Mouse (Mus musculus) midbrain, embryonic 14.5 days (tissue): ENCODE results near the gene Rnf157. TPM values are rescaled to one million over a fixed set of nuclear protein-coding genes. Genes with fewer than 3 reads are reported as not detected.

Experiments
- ATAC-seq: fragments of 200-750 bp; cut with Nextera tagmentation; 2 replicates; pipeline ENCODE4 v1.8.0; 2017; ENCODE audit warnings: moderate number of reproducible peaks, moderate library complexity; ENCODE audit not compliant: low FRiP score, low TSS enrichment
- DNase-seq: peaks from one replicate; pipeline ENCODE4 v3.0.0-alpha.2; 2015
- H3K27ac ChIP-seq: fragments of 300-500 bp; sonication (generic); replicated peaks from 2 replicates; pipeline ENCODE4 v1.5.1; 2014; ENCODE audit warnings: mild to moderate bottlenecking, low read depth, low read length, moderate library complexity
- H3K27me3 ChIP-seq: fragments of 300-500 bp; sonication (generic); 2 replicates; pipeline ENCODE4 v1.6.1; 2014; ENCODE audit warnings: low read length, control low read depth, mixed read lengths; ENCODE audit not compliant: control insufficient read depth, insufficient read depth
- H3K36me3 ChIP-seq: fragments of 300-500 bp; sonication (generic); 2 replicates; pipeline ENCODE4 v1.6.1; 2014; ENCODE audit warnings: low read length, control low read depth; ENCODE audit not compliant: control insufficient read depth, insufficient read depth
- H3K4me1 ChIP-seq: fragments of 300-500 bp; sonication (generic); 2 replicates; pipeline ENCODE4 v1.6.1; 2014; ENCODE audit warnings: mild to moderate bottlenecking, antibody characterized with exemption, low read length, control low read depth; ENCODE audit not compliant: control insufficient read depth, insufficient read depth
- H3K4me2 ChIP-seq: fragments of 300-500 bp; sonication (generic); 2 replicates; pipeline ENCODE4 v1.6.1; 2014; ENCODE audit warnings: mild to moderate bottlenecking, low read length, moderate library complexity
- H3K4me3 ChIP-seq: fragments of 300-500 bp; sonication (generic); replicated peaks from 2 replicates; pipeline ENCODE4 v1.5.1; 2014; ENCODE audit warnings: low read depth, low read length
- H3K9ac ChIP-seq: fragments of 300-500 bp; sonication (generic); replicated peaks from 2 replicates; pipeline ENCODE4 v1.6.1; 2014; ENCODE audit warnings: mild to moderate bottlenecking, low read length, moderate library complexity
- H3K9me3 ChIP-seq: fragments of 300-500 bp; sonication (generic); 2 replicates; pipeline ENCODE4 v1.6.1; 2016; ENCODE audit warnings: low read length, control low read depth, mixed read lengths; ENCODE audit not compliant: control insufficient read depth
- WGBS: fragments of 180-500 bp; shearing (Covaris S2); extraction: QIAGEN DNeasy Blood & Tissue Kit; methylation state at CpG from one replicate; pipeline ENCODE4 v1.1.7; 2014; 5-methylcytosine and 5-hydroxymethylcytosine counted together
- polyA plus RNA-seq: library from polyadenylated mRNA; unstranded; fragments of >200 nt; fragmentation: Nextera tagmentation; extraction: Ambion mirVana; gene quantifications from 2 replicates; pipeline ENCODE4 v1.2.1, GENCODE M21; 2014

The Rnf157 gene
- polyA plus RNA-seq, 1 experiment from 2014 or later, result 50.2 TPM

- no peak overlapping the region for H3K4me3 ChIP-seq
- no peak overlapping the region for H3K9ac ChIP-seq
- no peak for ATAC-seq
- no peak for DNase-seq
- no peak overlapping the region for H3K4me2 ChIP-seq
- 83% methylated on average over 6 of the region's 6 CpGs for WGBS
- no peak overlapping the region for H3K27ac ChIP-seq
- H3K27me3 ChIP-seq, result no peaks in the 10 kb centered on the region
- H3K36me3 ChIP-seq, result no peaks in the 10 kb centered on the region
- no peaks in the 10 kb centered on the region for H3K9me3 ChIP-seq
- H3K4me1 ChIP-seq, result no peaks in the 10 kb centered on the region
These were observed 10.4 kb upstream of the Rnf157 start for GRCm38 (mm10) chr11:116423214-116423613.

GRCm38 (mm10) chr11:116422562-116422961, 9.7 kb upstream of the Rnf157 start:
- H3K36me3 ChIP-seq, result no peaks in the 10 kb centered on the region
- no peaks in the 10 kb centered on the region for H3K9me3 ChIP-seq
- no peaks in the 10 kb centered on the region for H3K27me3 ChIP-seq
- H3K27ac ChIP-seq, result no peak overlapping the region
- H3K4me1 ChIP-seq, result no peaks in the 10 kb centered on the region
- no peak for DNase-seq
- 78% methylated on average over 2 of the region's 2 CpGs for WGBS
- no peak for ATAC-seq
- H3K4me3 ChIP-seq, result no peak overlapping the region
- H3K4me2 ChIP-seq, result no peak overlapping the region
- no peak overlapping the region for H3K9ac ChIP-seq

- Histone ChIP-seq H3K36me3 (no peaks in the 10 kb centered on the region), H3K9ac (no peak overlapping the region), H3K27ac (no peak overlapping the region), H3K4me2 (no peak overlapping the region), H3K4me3 (no peak overlapping the region), H3K27me3 (no peaks in the 10 kb centered on the region), H3K9me3 (no peaks in the 10 kb centered on the region), H3K4me1 (no peaks in the 10 kb centered on the region)
- DNase-seq, result no peak
- ATAC-seq, result no peak
- WGBS, result 81% methylated on average over 6 of the region's 6 CpGs
These were observed 8.3 kb upstream of the Rnf157 start for GRCm38 (mm10) chr11:116421102-116421501.

- Histone ChIP-seq H3K27ac (no peak overlapping the region), H3K9ac (no peak overlapping the region), H3K9me3 (no peaks in the 10 kb centered on the region), H3K27me3 (no peaks in the 10 kb centered on the region), H3K4me3 (no peak overlapping the region), H3K4me1 (no peaks in the 10 kb centered on the region), H3K4me2 (no peak overlapping the region), H3K36me3 (no peaks in the 10 kb centered on the region)
- DNase-seq (no peak), ATAC-seq (no peak)
- 84% methylated on average over 6 of the region's 6 CpGs for WGBS
These were observed 6.1 kb upstream of the Rnf157 start for GRCm38 (mm10) chr11:116418841-116419462.

GRCm38 (mm10) chr11:116418194-116418840, 5.5 kb upstream of the Rnf157 start:
- ATAC-seq (no peak), DNase-seq (no peak)
- no peak overlapping the region for H3K27ac ChIP-seq
- H3K27me3 ChIP-seq, result no peaks in the 10 kb centered on the region
- no peaks in the 10 kb centered on the region for H3K36me3 ChIP-seq
- no peak overlapping the region for H3K9ac ChIP-seq
- WGBS, result 31% methylated on average over 2 of the region's 2 CpGs
- peaks cover 4% of the 10 kb centered on the region; the same call in 1 of the 2 replicates for H3K4me1 ChIP-seq
- H3K4me3 ChIP-seq, result no peak overlapping the region
- H3K9me3 ChIP-seq, result no peaks in the 10 kb centered on the region
- H3K4me2 ChIP-seq, result no peak overlapping the region

- Histone ChIP-seq H3K9ac (no peak overlapping the region), H3K4me1 (peaks cover 5% of the 10 kb centered on the region; the same call in 1 of the 2 replicates), H3K4me2 (no peak overlapping the region), H3K27ac (no peak overlapping the region), H3K9me3 (no peaks in the 10 kb centered on the region), H3K36me3 (no peaks in the 10 kb centered on the region), H3K27me3 (no peaks in the 10 kb centered on the region), H3K4me3 (no peak overlapping the region)
- DNase-seq (no peak), ATAC-seq (no peak)
- 87% methylated on average over 5 of the region's 5 CpGs for WGBS
These were observed 4.2 kb upstream of the Rnf157 start for GRCm38 (mm10) chr11:116417054-116417453.

GRCm38 (mm10) chr11:116416196-116416943, 3.5 kb upstream of the Rnf157 start:
- DNase-seq (no peak), ATAC-seq (no peak)
- no peak overlapping the region; the same call in 1 of the 2 replicates for H3K9ac ChIP-seq
- no peaks in the 10 kb centered on the region for H3K36me3 ChIP-seq
- no peak overlapping the region for H3K27ac ChIP-seq
- WGBS, result 82% methylated on average over 6 of the region's 6 CpGs
- H3K4me1 ChIP-seq, result peaks cover 8% of the 10 kb centered on the region; the same call in 1 of the 2 replicates
- no peaks in the 10 kb centered on the region for H3K27me3 ChIP-seq
- H3K9me3 ChIP-seq, result no peaks in the 10 kb centered on the region
- no peak overlapping the region for H3K4me2 ChIP-seq
- no peak overlapping the region for H3K4me3 ChIP-seq

GRCm38 (mm10) chr11:116413631-116414022, 795 bp upstream of the Rnf157 start:
- Histone ChIP-seq H3K9me3 (no peaks in the 10 kb centered on the region), H3K27me3 (no peaks in the 10 kb centered on the region), H3K9ac (peak overlapping the region; percentile 89), H3K4me3 (peak overlapping the region; percentile 80), H3K4me2 (peak overlapping the region; percentile 95), H3K27ac (peak overlapping the region; percentile 94), H3K36me3 (no peaks in the 10 kb centered on the region), H3K4me1 (peaks cover 8% of the 10 kb centered on the region; the same call in 1 of the 2 replicates)
- DNase-seq (no peak), ATAC-seq (no peak; the same call in 1 of the 2 replicates)
- WGBS, result 73% methylated on average over 4 of the region's 4 CpGs
